8 mouse cellular contexts compared by ENCODE assay signal in the genomic region with DNA sequence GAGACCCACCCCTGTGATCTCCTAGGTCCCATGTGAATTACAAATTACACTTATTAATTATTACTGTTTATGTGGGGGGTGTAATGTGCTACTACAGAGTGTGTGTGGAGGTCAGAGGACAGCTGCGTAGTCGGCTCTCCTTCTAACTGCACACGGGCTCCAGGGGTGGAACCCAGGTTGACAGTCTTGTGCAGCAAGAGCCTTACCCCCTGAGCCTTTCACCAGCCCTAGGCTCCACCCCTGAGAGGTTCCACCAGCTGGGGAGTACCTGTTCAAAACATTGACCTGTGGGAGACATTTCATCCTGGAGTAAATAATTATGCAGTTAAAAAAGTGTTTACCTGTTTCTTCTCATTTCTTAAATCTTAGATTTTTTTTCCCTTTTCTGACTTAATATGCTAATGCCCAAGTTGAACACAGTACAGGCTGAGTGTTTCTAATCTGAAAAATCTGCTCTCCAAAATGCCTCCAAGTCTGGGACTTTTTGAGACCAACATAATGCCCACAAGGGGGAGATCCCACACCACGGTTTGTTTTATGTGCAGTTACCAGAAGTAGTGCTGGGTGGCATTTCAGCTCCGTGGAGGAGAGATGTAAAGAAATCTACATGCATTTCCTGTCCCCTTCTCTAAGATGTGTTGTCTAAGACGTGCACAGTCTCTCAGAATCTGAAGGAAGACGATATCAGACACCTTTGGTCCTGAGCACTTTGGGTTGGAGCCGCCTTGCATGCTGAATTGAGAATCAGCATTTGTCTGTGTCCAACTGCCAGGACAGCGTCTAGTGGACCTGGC. TPM values are rescaled to one million over a fixed set of nuclear protein-coding genes. Genes with fewer than 3 reads are reported as not detected.
A peak's percentile ranks its signal among the peaks of the same experiment; 100 is the strongest.
DNase-seq lines count a peak whose midpoint lies in the region; ATAC-seq and TF ChIP-seq lines count a peak whose summit lies in the region.

No protein-coding gene starts in this region.

- H3K9ac ChIP-seq in heart, embryonic 15.5 days: no peak overlapping the region
- no peak overlapping the region for H3K9ac ChIP-seq in hindbrain, embryonic 11.5 days (ENCODE audit: low read depth, low read length)
- H3K9ac ChIP-seq in limb, embryonic 14.5 days (ENCODE audit: low read depth, low read length, severe bottlenecking): peak overlapping the region; percentile 8; the same call in 1 of the 2 replicates
- H3K9ac ChIP-seq in neural tube, embryonic 11.5 days (ENCODE audit: low read length): no peak overlapping the region

- H3K27me3 ChIP-seq in heart, embryonic 15.5 days: no peaks in the 10 kb centered on the region
- no peaks in the 10 kb centered on the region for H3K27me3 ChIP-seq in hindbrain, embryonic 11.5 days (ENCODE audit: control insufficient read depth, insufficient read depth, low read length)
- no peaks in the 10 kb centered on the region for H3K27me3 ChIP-seq in limb, embryonic 14.5 days (ENCODE audit: control insufficient read depth, insufficient read depth, low read length)
- no peaks in the 10 kb centered on the region for H3K27me3 ChIP-seq in neural tube, embryonic 11.5 days (ENCODE audit: control insufficient read depth, insufficient read depth, low read length)

- DNase-seq in heart, postnatal 4 days: no peak
- DNase-seq in hindbrain, embryonic 11.5 days (ENCODE audit: low spot score): peak; percentile 46
- DNase-seq in limb, embryonic 14.5 days (ENCODE audit: low spot score): peak; percentile 45
- peak; percentile 39 for DNase-seq in neural tube, embryonic 11.5 days (ENCODE audit: low spot score)
- DNase-seq in adrenal gland, adult 18-20 months (ENCODE audit: low spot score in 2 of 2): no peak
- no peak for DNase-seq in gastrocnemius, postnatal 4 days (ENCODE audit: low spot score in 2 of 2)

- no peaks in the 10 kb centered on the region for H3K36me3 ChIP-seq in heart, embryonic 15.5 days
- H3K36me3 ChIP-seq in hindbrain, embryonic 11.5 days (ENCODE audit: control insufficient read depth, insufficient read depth, low read length): no peaks in the 10 kb centered on the region
- no peaks in the 10 kb centered on the region for H3K36me3 ChIP-seq in limb, embryonic 14.5 days (ENCODE audit: control insufficient read depth, insufficient read depth, low read length)
- H3K36me3 ChIP-seq in neural tube, embryonic 11.5 days (ENCODE audit: control insufficient read depth, insufficient read depth, low read length): no peaks in the 10 kb centered on the region

- WGBS in heart, embryonic 15.5 days: 42% methylated on average over 9 of the region's 9 CpGs
- 23% methylated on average over 9 of the region's 9 CpGs for WGBS in bone marrow, adult 2 months
- 42% methylated on average over 9 of the region's 9 CpGs for WGBS in hindbrain, embryonic 11.5 days
- WGBS in limb, embryonic 14.5 days: 42% methylated on average over 9 of the region's 9 CpGs
- 51% methylated on average over 9 of the region's 9 CpGs for WGBS in neural tube, embryonic 11.5 days

- H3K4me1 ChIP-seq in heart, embryonic 15.5 days (replicated peaks): peaks cover 23% of the 10 kb centered on the region
- peaks cover 10% of the 10 kb centered on the region for H3K4me1 ChIP-seq in bone marrow, adult 2 months (ENCODE audit: control insufficient read depth, insufficient read depth, low read length)
- no peaks in the 10 kb centered on the region for H3K4me1 ChIP-seq in hindbrain, embryonic 11.5 days (replicated peaks; ENCODE audit: control insufficient read depth, insufficient read depth, low read length)
- peaks cover 6% of the 10 kb centered on the region; the same call in 1 of the 2 replicates for H3K4me1 ChIP-seq in limb, embryonic 14.5 days (ENCODE audit: control insufficient read depth, insufficient read depth, low read length)
- H3K4me1 ChIP-seq in neural tube, embryonic 11.5 days (ENCODE audit: control insufficient read depth, insufficient read depth, low read length): no peaks in the 10 kb centered on the region

- ATAC-seq in heart, embryonic 15.5 days (replicated peaks; ENCODE audit: insufficient number of reproducible peaks, insufficient read depth, low FRiP score, low read depth): 0 out of 2 replicates have a peak, but pooled peaks have one; percentile 39
- no peak for ATAC-seq in hindbrain, embryonic 11.5 days (ENCODE audit: low FRiP score)
- ATAC-seq in limb, embryonic 14.5 days (ENCODE audit: low FRiP score, low read depth): no peak
- no peak for ATAC-seq in neural tube, embryonic 11.5 days (ENCODE audit: insufficient read depth, low FRiP score, low TSS enrichment)

- TF ChIP-seq CTCF in bone marrow, adult 2 months (IDR thresholded peaks at IDR 0.05; ENCODE audit: control insufficient read depth, insufficient read depth, low read length): peak; percentile 36; the same call in 1 of the 2 replicates

- no peak overlapping the region for H3K4me3 ChIP-seq in heart, embryonic 15.5 days
- peak overlapping the region; percentile 8 for H3K4me3 ChIP-seq in bone marrow, adult 2 months (replicated peaks; ENCODE audit: control insufficient read depth, low read depth, low read length)
- no peak overlapping the region for H3K4me3 ChIP-seq in hindbrain, embryonic 11.5 days (ENCODE audit: low read depth, low read length)
- H3K4me3 ChIP-seq in limb, embryonic 14.5 days (replicated peaks; ENCODE audit: low read length): no peak overlapping the region
- no peak overlapping the region for H3K4me3 ChIP-seq in neural tube, embryonic 11.5 days (ENCODE audit: low read depth, low read length)

- no peak overlapping the region for H3K4me2 ChIP-seq in heart, embryonic 15.5 days
- H3K4me2 ChIP-seq in hindbrain, embryonic 11.5 days (replicated peaks; ENCODE audit: low read depth, low read length): no peak overlapping the region
- H3K4me2 ChIP-seq in limb, embryonic 14.5 days (replicated peaks; ENCODE audit: low read depth, low read length, severe bottlenecking): no peak overlapping the region
- H3K4me2 ChIP-seq in neural tube, embryonic 11.5 days (ENCODE audit: low read depth): no peak overlapping the region

- TF ChIP-seq POLR2A in bone marrow, adult 2 months (IDR thresholded peaks at IDR 0.05; ENCODE audit: borderline replicate concordance, control insufficient read depth, low read depth, low read length): no peak
- TF ChIP-seq POLR2A in limb, embryonic 14.5 days (IDR thresholded peaks at IDR 0.05; ENCODE audit: borderline replicate concordance, extremely low read depth, insufficient read depth, insufficient read length): no peak

- peak overlapping the region; percentile 22; the same call in 1 of the 2 replicates for H3K27ac ChIP-seq in heart, embryonic 15.5 days
- H3K27ac ChIP-seq in bone marrow, adult 2 months (ENCODE audit: control insufficient read depth, insufficient read depth, low read depth, low read length, poor library complexity): peak overlapping the region; percentile 84
- no peak overlapping the region for H3K27ac ChIP-seq in hindbrain, embryonic 11.5 days (ENCODE audit: low read depth, low read length)
- H3K27ac ChIP-seq in limb, embryonic 14.5 days (replicated peaks; ENCODE audit: low read depth, low read length): no peak overlapping the region
- no peak overlapping the region for H3K27ac ChIP-seq in neural tube, embryonic 11.5 days (ENCODE audit: low read depth, low read length)

- H3K9me3 ChIP-seq in heart, embryonic 15.5 days (replicated peaks): no peaks in the 10 kb centered on the region
- H3K9me3 ChIP-seq in hindbrain, embryonic 11.5 days (ENCODE audit: control insufficient read depth, low read length): no peaks in the 10 kb centered on the region
- no peaks in the 10 kb centered on the region for H3K9me3 ChIP-seq in limb, embryonic 14.5 days (ENCODE audit: control insufficient read depth, low read length)
- H3K9me3 ChIP-seq in neural tube, embryonic 11.5 days (ENCODE audit: control insufficient read depth, low read length): no peaks in the 10 kb centered on the region

RNA-seq across cellular contexts. Expression of a gene that starts 9.3 kb away (rescaled TPM):
- 16.6 and 18.8 TPM in 2 replicates for polyA plus RNA-seq in heart, embryonic 15.5 days (2015; fragmentation: Nextera tagmentation; extraction: Ambion mirVana)
- total RNA-seq in heart, postnatal 4 days (2021): 10 to 100 TPM; 27.6 to 28.3 TPM
- polyA plus RNA-seq in bone marrow, adult 2 months (2011; ENCODE audit: insufficient read depth, insufficient read length, low replicate concordance, missing spikeins): 21.7 and 27.8 TPM in 2 replicates
- 10.1 and 11.0 TPM in 2 replicates for polyA plus RNA-seq in hindbrain, embryonic 11.5 days (2014; fragmentation: Nextera tagmentation; extraction: Ambion mirVana)
- 4.4 and 5.3 TPM in 2 replicates for polyA plus RNA-seq in limb, embryonic 14.5 days (2012; rRNA removed)
- polyA plus RNA-seq in limb, embryonic 14.5 days (2014; fragmentation: Nextera tagmentation; extraction: Ambion mirVana): 8.8 and 9.0 TPM in 2 replicates
- 11.8 and 12.6 TPM in 2 replicates for polyA plus RNA-seq in neural tube, embryonic 11.5 days (2014; fragmentation: Nextera tagmentation; extraction: Ambion mirVana)
- 10 to 100 TPM; 12.9 to 15.3 TPM for total RNA-seq in adrenal gland, adult 18-20 months (2021)
- total RNA-seq in gastrocnemius, postnatal 4 days (2021): 10 to 100 TPM; 40.5 to 48.2 TPM

Comparison
In these comparisons a context has a peak if more than half of its experiments do, and no peak if none do; other contexts are left out.
1. H3K27ac ChIP-seq: peak in heart, embryonic 15.5 days (single experiment) and bone marrow, adult 2 months (single experiment); none in hindbrain, embryonic 11.5 days (single experiment), limb, embryonic 14.5 days (single experiment) and neural tube, embryonic 11.5 days (single experiment).
2. DNase-seq: peak in hindbrain, embryonic 11.5 days (single experiment), limb, embryonic 14.5 days (single experiment) and neural tube, embryonic 11.5 days (single experiment); none in heart, postnatal 4 days (single experiment), adrenal gland, adult 18-20 months (0 of 2) and gastrocnemius, postnatal 4 days (0 of 2).